Mouse (Mus musculus) stomach, embryonic 14.5 days (tissue): ENCODE results near the gene Cobll1. TPM values are rescaled to one million over a fixed set of nuclear protein-coding genes. Genes with fewer than 3 reads are reported as not detected.

ENCODE experiments used
- ATAC-seq: fragments of 200-750 bp; cut with Nextera tagmentation; 2 replicates; pipeline ENCODE4 v1.8.0; 2017; ENCODE audit warnings: low read depth, moderate TSS enrichment; ENCODE audit not compliant: insufficient number of reproducible peaks, insufficient read depth, low FRiP score
- H3K27ac ChIP-seq: fragments of 300-500 bp; sonication (generic); 2 replicates; pipeline ENCODE4 v1.5.1; 2014; ENCODE audit warnings: mild to moderate bottlenecking, low read length, moderate library complexity, mixed read lengths
- H3K27me3 ChIP-seq: fragments of 300-500 bp; sonication (generic); 2 replicates; pipeline ENCODE4 v1.6.1; 2014; ENCODE audit warnings: low read length, control low read depth, mixed read lengths; ENCODE audit not compliant: control insufficient read depth, insufficient read depth
- H3K36me3 ChIP-seq: fragments of 300-500 bp; sonication (generic); 2 replicates; pipeline ENCODE4 v1.6.1; 2014; ENCODE audit warnings: mild to moderate bottlenecking, control low read depth, low read length, moderate library complexity, mixed read lengths; ENCODE audit not compliant: control insufficient read depth, insufficient read depth
- H3K4me1 ChIP-seq: fragments of 300-500 bp; sonication (generic); 2 replicates; pipeline ENCODE4 v1.6.1; 2014; ENCODE audit warnings: low read length, control low read depth, mixed read lengths; ENCODE audit not compliant: control insufficient read depth, insufficient read depth
- H3K4me2 ChIP-seq: fragments of 300-500 bp; sonication (generic); replicated peaks from 2 replicates; pipeline ENCODE4 v1.6.1; 2014; ENCODE audit warnings: low read depth, low read length, control low read depth
- H3K4me3 ChIP-seq: fragments of 300-500 bp; sonication (generic); 2 replicates; pipeline ENCODE4 v1.5.1; 2014; ENCODE audit warnings: low read depth, low read length, control low read depth
- H3K9ac ChIP-seq: fragments of 300-500 bp; sonication (generic); replicated peaks from 2 replicates; pipeline ENCODE4 v1.6.1; 2014; ENCODE audit warnings: low read depth, mild to moderate bottlenecking, control low read depth, low read length, moderate library complexity, mixed read lengths
- H3K9me3 ChIP-seq: fragments of 300-500 bp; sonication (generic); 2 replicates; pipeline ENCODE4 v1.6.1; 2016; ENCODE audit warnings: low read depth, low read length, control low read depth; ENCODE audit not compliant: control insufficient read depth
- WGBS: fragments of 180-500 bp; shearing (Covaris S2); extraction: QIAGEN DNeasy Blood & Tissue Kit; methylation state at CpG from one replicate; pipeline ENCODE4 v1.1.7; 2014; 5-methylcytosine and 5-hydroxymethylcytosine counted together
- polyA plus RNA-seq: library from polyadenylated mRNA; unstranded; fragments of >200 nt; fragmentation: Nextera tagmentation; extraction: Ambion mirVana; gene quantifications from 2 replicates; pipeline ENCODE4 v1.2.1, GENCODE M21; 2014

Gene Cobll1
- polyA plus RNA-seq, 1 experiment from 2014 or later: 17.2 TPM

DNA sequence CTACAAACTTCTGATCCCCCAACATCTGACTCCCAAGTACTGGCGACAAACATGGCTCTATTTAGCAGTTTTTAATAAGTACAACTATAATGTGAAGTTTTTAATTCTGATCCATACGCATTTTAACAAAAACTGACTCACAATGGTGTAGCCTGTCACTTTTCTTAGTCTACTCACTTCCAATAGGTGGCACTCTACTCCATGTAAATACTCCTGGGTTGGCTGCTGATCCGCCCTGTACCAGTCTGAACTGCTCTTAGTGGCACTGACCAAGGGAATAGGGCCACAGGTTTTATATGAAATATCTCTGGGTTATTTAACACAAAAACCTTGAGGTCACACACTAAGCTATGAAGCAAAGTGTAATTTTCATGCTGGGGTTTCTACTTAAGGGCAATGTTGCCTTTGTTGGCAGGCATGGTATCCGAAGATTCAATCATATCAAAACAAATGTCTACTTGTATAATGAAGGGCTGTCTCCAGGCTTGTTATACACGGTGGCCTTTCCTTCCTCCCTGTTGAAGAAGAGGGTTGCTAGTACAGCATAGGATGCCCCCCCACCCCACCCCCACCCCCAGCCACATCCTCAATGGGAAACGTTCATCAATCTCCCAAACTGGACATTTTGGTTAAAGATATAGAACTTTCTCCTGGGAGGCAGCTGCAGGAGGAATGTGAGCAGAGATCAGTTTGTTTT lies 93.6 kb downstream of the Cobll1 start:
- H3K27me3 ChIP-seq: no peaks in the 10 kb centered on the region
- H3K9me3 ChIP-seq: peaks cover 2% of the 10 kb centered on the region; the same call in 1 of the 2 replicates
- H3K4me3 ChIP-seq: no peak overlapping the region
- H3K9ac ChIP-seq: no peak overlapping the region
- peaks cover under 1% of the 10 kb centered on the region; the same call in 1 of the 2 replicates for H3K4me1 ChIP-seq
- H3K36me3 ChIP-seq: no peaks in the 10 kb centered on the region
- 0 out of 2 replicates have a peak, but pooled peaks have one; percentile 58 for ATAC-seq
- WGBS: 42% methylated on average over 6 of the region's 6 CpGs
- no peak overlapping the region for H3K27ac ChIP-seq
- H3K4me2 ChIP-seq: no peak overlapping the region

DNA sequence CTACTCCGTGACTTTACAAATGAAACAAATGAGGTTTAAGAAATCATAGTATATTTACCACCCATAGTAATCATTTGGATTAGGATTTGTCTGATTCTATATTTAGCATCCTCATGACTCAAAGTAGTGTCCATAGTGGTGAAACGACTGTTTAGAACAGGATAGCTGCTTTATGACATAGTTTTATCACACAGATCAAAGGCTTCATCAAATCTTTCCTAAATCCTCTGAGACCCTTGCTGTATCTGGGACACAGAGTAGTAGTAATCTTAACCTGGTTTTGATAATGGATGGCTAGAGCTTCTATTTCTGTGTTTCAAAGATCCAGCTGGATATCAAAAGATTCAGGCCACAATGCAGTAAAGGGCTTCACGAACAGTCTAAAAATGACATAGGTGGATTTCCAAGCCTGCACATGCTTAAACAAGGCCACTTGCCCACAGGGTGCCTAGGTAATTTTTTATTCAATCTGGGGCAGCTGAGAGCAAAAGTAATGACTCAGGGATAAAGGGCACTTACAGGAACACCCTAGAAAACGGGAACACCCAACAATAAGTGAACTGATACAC lies 98.0 kb downstream of the Cobll1 start:
- H3K27me3 ChIP-seq: no peaks in the 10 kb centered on the region
- peaks cover 2% of the 10 kb centered on the region; the same call in 1 of the 2 replicates for H3K9me3 ChIP-seq
- no peak overlapping the region for H3K9ac ChIP-seq
- no peak overlapping the region for H3K4me2 ChIP-seq
- H3K27ac ChIP-seq: no peak overlapping the region
- no peak for ATAC-seq
- H3K4me3 ChIP-seq: no peak overlapping the region
- no peaks in the 10 kb centered on the region for H3K36me3 ChIP-seq
- H3K4me1 ChIP-seq: peaks cover 12% of the 10 kb centered on the region
- WGBS: 64% methylated on average over 4 of the region's 4 CpGs

DNA sequence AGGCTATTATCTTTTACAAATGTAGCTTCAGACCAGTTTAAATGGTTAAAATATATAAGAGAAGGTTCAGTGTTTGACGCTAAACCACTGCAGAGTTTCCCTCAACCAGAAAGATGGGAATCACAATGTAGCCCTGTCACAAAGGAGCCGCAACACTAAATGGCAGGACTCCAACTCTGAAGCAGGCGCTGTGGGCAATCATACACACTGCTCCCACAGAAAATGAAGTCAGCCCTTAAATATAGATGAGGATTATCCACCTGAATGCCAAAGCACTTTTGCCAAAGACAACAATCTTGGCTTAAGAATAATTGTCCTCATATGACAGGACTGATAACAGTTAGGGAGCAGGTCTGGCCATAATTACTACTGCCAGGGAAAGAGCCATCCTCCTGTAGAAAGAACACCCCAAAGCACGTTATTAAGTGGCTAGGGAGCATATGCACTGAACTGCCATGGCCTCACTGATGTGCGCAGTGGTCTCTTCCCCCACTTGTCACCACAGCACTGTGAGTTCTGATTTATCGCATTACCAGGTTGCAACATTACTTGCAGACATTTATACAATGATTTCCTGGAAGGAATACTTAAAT lies 98.8 kb downstream of the Cobll1 start:
- Histone ChIP-seq H3K9me3 (peaks cover 2% of the 10 kb centered on the region; the same call in 1 of the 2 replicates), H3K27me3 (no peaks in the 10 kb centered on the region), H3K4me1 (peaks cover 12% of the 10 kb centered on the region), H3K36me3 (no peaks in the 10 kb centered on the region), H3K4me2 (no peak overlapping the region), H3K9ac (no peak overlapping the region), H3K27ac (no peak overlapping the region), H3K4me3 (no peak overlapping the region)
- WGBS: 68% methylated on average over 6 of the region's 6 CpGs
- no peak for ATAC-seq

DNA sequence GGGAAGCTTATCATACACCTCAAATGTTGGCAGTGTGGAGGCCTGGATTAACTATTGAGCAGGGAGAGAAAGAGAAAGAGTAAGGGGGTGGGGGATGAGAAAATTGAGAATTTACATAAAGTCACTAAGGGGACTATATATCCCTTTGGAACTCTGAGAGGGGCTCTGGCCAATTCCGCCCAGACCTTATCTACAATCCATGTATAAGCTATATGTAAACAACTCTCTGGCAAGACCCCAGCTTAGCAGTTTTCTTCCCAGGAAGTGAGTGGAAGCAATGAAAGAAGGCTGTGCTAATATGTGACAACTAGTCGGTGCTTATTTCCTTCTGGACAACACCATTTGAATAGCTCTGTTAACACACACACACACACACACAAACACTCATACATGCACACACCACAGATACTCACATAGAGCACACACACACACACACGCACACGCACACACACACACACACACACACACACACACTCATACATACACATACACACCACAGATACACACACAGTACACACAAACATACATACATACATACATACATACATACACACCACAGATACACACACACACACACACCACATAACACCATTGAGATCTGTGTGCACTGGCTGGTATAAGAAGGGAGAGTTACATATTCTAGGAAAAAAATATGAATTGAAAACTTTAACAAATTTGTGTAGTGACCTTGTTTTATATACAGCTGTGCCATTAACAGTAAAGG lies 99.4 kb downstream of the Cobll1 start:
- H3K4me3 ChIP-seq: no peak overlapping the region

DNA sequence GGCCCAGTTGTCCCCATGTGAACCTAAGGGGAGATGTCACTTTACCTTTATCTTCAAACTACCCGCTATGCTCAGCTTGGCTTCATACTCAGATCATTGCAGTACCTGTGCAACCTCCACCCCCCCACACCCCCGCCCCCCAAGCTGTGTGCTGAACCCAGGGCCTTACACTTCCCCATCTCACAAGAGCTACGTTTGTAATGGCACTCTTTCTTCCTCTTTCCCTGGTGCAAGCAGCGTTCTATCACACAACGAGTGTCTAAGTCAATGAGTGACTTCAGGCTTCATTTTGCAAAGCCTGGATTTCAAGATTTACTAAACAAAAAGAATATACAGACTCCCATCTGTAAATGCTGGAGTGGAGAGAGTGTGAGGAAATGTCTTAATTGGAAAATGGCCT lies 100.2 kb downstream of the Cobll1 start:
- Histone ChIP-seq H3K4me1 (peaks cover 12% of the 10 kb centered on the region), H3K9ac (no peak overlapping the region), H3K4me2 (no peak overlapping the region), H3K9me3 (peaks cover 2% of the 10 kb centered on the region; the same call in 1 of the 2 replicates), H3K27ac (no peak overlapping the region), H3K36me3 (no peaks in the 10 kb centered on the region), H3K27me3 (no peaks in the 10 kb centered on the region), H3K4me3 (no peak overlapping the region)
- no peak for ATAC-seq
- 60% methylated on average over 5 of the region's 5 CpGs for whole genome bisulfite sequencing

More for the DNA sequence above, 99.4 kb downstream of the Cobll1 start:
- no peak overlapping the region for H3K9ac ChIP-seq
- no peaks in the 10 kb centered on the region for H3K36me3 ChIP-seq
- peaks cover 2% of the 10 kb centered on the region; the same call in 1 of the 2 replicates for H3K9me3 ChIP-seq
- WGBS: 48% methylated on average over 4 of the region's 4 CpGs
- peaks cover 12% of the 10 kb centered on the region for H3K4me1 ChIP-seq
- no peaks in the 10 kb centered on the region for H3K27me3 ChIP-seq
- H3K4me2 ChIP-seq: no peak overlapping the region
- no peak overlapping the region for H3K27ac ChIP-seq
- ATAC-seq: peak; percentile 72; the same call in 1 of the 2 replicates

DNA sequence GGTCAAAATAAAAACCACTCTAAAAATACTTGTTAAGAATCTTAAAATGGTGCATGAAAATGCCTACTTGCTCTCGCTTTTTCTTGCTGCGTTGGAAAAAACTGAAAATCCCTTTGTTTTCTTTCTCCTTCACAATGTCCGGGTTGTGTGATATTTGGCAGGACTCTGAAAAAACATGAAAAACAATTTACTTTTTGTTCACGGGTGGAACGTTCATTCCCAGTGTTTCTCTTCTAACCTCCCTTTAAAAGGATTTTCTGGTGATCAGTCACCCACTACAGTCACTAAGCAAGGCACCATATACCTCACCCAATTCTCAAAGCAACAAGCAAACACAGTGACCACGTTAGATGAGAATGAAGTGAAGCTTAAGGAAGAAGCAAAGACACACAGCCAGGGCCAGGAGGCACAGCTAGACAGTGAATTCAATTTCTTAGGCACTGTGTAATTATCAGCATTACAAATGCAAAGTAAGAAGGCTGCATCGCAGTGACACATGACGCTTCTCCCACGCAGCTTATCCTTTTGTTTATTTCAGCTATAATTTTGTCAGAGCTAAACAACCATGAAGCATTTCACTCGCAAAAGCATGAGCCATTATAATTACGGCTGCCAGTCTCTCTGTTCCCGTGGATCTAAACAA lies 112.9 kb downstream of the Cobll1 start:
- no peaks in the 10 kb centered on the region for H3K4me1 ChIP-seq
- H3K27me3 ChIP-seq: no peaks in the 10 kb centered on the region
- H3K9ac ChIP-seq: no peak overlapping the region
- no peaks in the 10 kb centered on the region; the same call in 1 of the 2 replicates for H3K9me3 ChIP-seq
- no peak overlapping the region for H3K4me3 ChIP-seq
- H3K36me3 ChIP-seq: no peaks in the 10 kb centered on the region
- H3K27ac ChIP-seq: no peak overlapping the region
- 59% methylated on average over 12 of the region's 12 CpGs for WGBS
- no peak overlapping the region for H3K4me2 ChIP-seq
- ATAC-seq: no peak

DNA sequence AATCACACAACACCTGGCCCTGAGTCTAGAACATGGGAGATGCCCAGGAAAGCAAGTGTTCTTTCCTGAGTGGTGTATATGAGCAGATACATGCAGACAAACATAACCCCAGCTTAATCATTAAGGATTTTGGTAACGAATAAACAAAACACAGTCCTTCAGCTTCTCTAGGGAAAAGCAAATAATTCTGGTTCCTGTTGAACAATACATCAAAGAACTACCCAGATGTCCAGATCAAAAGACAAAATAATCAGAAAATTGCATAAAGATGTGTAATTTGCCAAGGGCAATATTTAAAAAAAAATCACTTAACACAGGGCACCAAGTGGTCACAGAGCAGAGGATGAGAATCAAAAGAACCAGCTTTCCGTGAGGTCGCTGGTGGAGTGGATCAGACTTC lies 115.5 kb downstream of the Cobll1 start:
- Histone ChIP-seq H3K9ac (no peak overlapping the region), H3K9me3 (no peaks in the 10 kb centered on the region), H3K27ac (no peak overlapping the region), H3K4me2 (no peak overlapping the region), H3K27me3 (no peaks in the 10 kb centered on the region), H3K4me3 (no peak overlapping the region), H3K36me3 (no peaks in the 10 kb centered on the region), H3K4me1 (peaks cover 5% of the 10 kb centered on the region; the same call in 1 of the 2 replicates)
- no peak for ATAC-seq
- 76% methylated on average over 3 of the region's 3 CpGs for WGBS

DNA sequence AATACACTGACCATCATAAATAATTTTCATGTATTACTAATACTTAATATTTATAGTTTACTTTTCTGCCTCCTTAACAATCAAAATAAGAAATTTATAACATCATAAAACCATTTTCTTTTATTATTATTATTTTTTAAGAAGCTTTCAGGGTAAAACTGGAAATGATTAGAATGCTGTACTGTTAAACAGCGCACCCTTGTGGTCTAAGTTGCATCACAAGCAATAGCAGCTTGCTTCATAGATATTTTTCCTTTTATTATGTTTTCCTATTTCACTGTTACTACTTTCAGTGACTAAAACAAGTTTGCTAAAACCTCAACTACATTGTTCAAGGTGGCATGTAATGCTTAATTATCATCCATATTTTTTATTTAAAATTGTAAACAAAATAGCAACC lies 117.8 kb downstream of the Cobll1 start:
- H3K9me3 ChIP-seq: no peaks in the 10 kb centered on the region
- no peaks in the 10 kb centered on the region for H3K36me3 ChIP-seq
- H3K4me2 ChIP-seq: no peak overlapping the region
- peaks cover 5% of the 10 kb centered on the region; the same call in 1 of the 2 replicates for H3K4me1 ChIP-seq
- H3K27me3 ChIP-seq: no peaks in the 10 kb centered on the region
- no peak overlapping the region for H3K27ac ChIP-seq
- 6% methylated on average over 1 of the region's 1 CpGs for WGBS
- no peak overlapping the region for H3K9ac ChIP-seq
- no peak overlapping the region for H3K4me3 ChIP-seq
- no peak for ATAC-seq
